In the genomic region with DNA sequence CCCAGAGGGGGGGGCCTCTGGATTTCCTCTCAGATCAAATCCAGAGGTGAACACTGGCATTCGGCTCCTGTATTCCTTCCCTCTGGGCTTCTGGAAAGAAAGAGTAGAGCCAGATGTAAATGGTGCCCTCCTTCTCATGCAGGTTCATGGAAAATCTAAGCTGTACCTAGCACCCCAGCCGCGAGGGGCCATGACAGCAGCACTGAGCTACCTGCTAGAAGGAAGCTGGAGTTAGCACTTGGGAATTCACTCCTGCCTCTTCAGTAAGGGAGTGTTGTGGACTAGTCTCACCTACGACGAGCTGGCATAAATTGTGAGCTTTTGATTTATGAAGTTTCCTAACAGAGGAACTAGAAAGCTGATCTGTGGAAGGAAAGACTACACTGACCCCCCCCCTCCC, we compare ENCODE assay signal across 10 mouse cellular contexts. TPM values are rescaled to one million over a fixed set of nuclear protein-coding genes. Genes with fewer than 3 reads are reported as not detected.
A peak's percentile ranks its signal among the peaks of the same experiment; 100 is the strongest.
DNase-seq lines count a peak whose midpoint lies in the region; ATAC-seq lines count a peak whose summit lies in the region.
"Had no signal": no experiment of that assay in that cellular context is flagged by ENCODE, and none has a peak within 500 bp of the region (broad histone marks: within the 10 kb centered on the region; RNA-seq: fewer than 3 reads in every experiment).

No protein-coding gene starts in this region.

- H3K4me2 ChIP-seq in hindbrain, embryonic 13.5 days, result no peak overlapping the region
- peak overlapping the region; percentile 8 for H3K4me2 ChIP-seq in embryonic facial prominence, embryonic 15.5 days (replicated peaks)
- no peak overlapping the region for H3K4me2 ChIP-seq in midbrain, embryonic 14.5 days (ENCODE audit: low read length)

- no peak for DNase-seq in hindbrain, embryonic 10.5 days (ENCODE audit: low spot score)
- DNase-seq in ZHBTc4 (ENCODE audit: low read depth, low spot score), result peak; percentile 56
- DNase-seq in midbrain, embryonic 14.5 days, result no peak
- no peak for DNase-seq in ovary, postnatal 10 days (ENCODE audit: low spot score)
- no peak for DNase-seq in urinary bladder, adult 18-20 months (ENCODE audit: low spot score in 2 of 2)
- no peak for DNase-seq in spleen, postnatal 14 days (ENCODE audit: low spot score in 2 of 2)
- DNase-seq: thymus, adult 2 months had no signal

- no peak overlapping the region for H3K9ac ChIP-seq in hindbrain, embryonic 13.5 days
- H3K9ac ChIP-seq in embryonic facial prominence, embryonic 15.5 days, result no peak overlapping the region
- H3K9ac ChIP-seq in midbrain, embryonic 14.5 days (replicated peaks; ENCODE audit: low read length), result no peak overlapping the region

- no peaks in the 10 kb centered on the region for H3K27me3 ChIP-seq in hindbrain, embryonic 13.5 days
- H3K27me3 ChIP-seq in hindbrain, embryonic 10.5 days (ENCODE audit: insufficient read depth, poor library complexity, severe bottlenecking), result no peaks in the 10 kb centered on the region
- no peaks in the 10 kb centered on the region for H3K27me3 ChIP-seq in embryonic facial prominence, embryonic 15.5 days
- no peaks in the 10 kb centered on the region for H3K27me3 ChIP-seq in midbrain, embryonic 14.5 days (ENCODE audit: control insufficient read depth, insufficient read depth, low read length)

- H3K4me1 ChIP-seq in hindbrain, embryonic 13.5 days (replicated peaks), result peaks cover 16% of the 10 kb centered on the region
- H3K4me1 ChIP-seq in hindbrain, embryonic 10.5 days (replicated peaks), result peaks cover 19% of the 10 kb centered on the region
- peaks cover 19% of the 10 kb centered on the region for H3K4me1 ChIP-seq in embryonic facial prominence, embryonic 15.5 days
- peaks cover 16% of the 10 kb centered on the region for H3K4me1 ChIP-seq in midbrain, embryonic 14.5 days (ENCODE audit: control insufficient read depth, insufficient read depth, low read length)

- no peak for ATAC-seq in hindbrain, embryonic 13.5 days (ENCODE audit: low FRiP score)
- ATAC-seq in embryonic facial prominence, embryonic 15.5 days (ENCODE audit: insufficient number of reproducible peaks, low FRiP score, low TSS enrichment, low read depth), result no peak
- no peak for ATAC-seq in midbrain, embryonic 14.5 days (ENCODE audit: low FRiP score, low TSS enrichment)

- no peaks in the 10 kb centered on the region for H3K36me3 ChIP-seq in hindbrain, embryonic 13.5 days
- no peaks in the 10 kb centered on the region for H3K36me3 ChIP-seq in hindbrain, embryonic 10.5 days
- no peaks in the 10 kb centered on the region for H3K36me3 ChIP-seq in embryonic facial prominence, embryonic 15.5 days
- no peaks in the 10 kb centered on the region for H3K36me3 ChIP-seq in midbrain, embryonic 14.5 days (ENCODE audit: control insufficient read depth, insufficient read depth, low read length)

- H3K27ac ChIP-seq in hindbrain, embryonic 13.5 days, result peak overlapping the region; percentile 70; the same call in 1 of the 2 replicates
- H3K27ac ChIP-seq in hindbrain, embryonic 10.5 days, result no peak overlapping the region
- H3K27ac ChIP-seq in embryonic facial prominence, embryonic 15.5 days (replicated peaks), result peak overlapping the region; percentile 83
- H3K27ac ChIP-seq in midbrain, embryonic 14.5 days (replicated peaks; ENCODE audit: low read depth, low read length), result peak overlapping the region; percentile 66; the same call in 1 of the 2 replicates

- no peak overlapping the region for H3K4me3 ChIP-seq in hindbrain, embryonic 13.5 days
- no peak overlapping the region for H3K4me3 ChIP-seq in hindbrain, embryonic 10.5 days
- no peak overlapping the region for H3K4me3 ChIP-seq in embryonic facial prominence, embryonic 15.5 days (replicated peaks)
- H3K4me3 ChIP-seq in midbrain, embryonic 14.5 days (replicated peaks; ENCODE audit: low read depth, low read length), result no peak overlapping the region
- H3K4me3 ChIP-seq: megakaryocyte, embryonic 14.5 days had no signal

- WGBS in hindbrain, embryonic 13.5 days, result 86% methylated on average over 5 of the region's 5 CpGs
- 83% methylated on average over 5 of the region's 5 CpGs for WGBS in hindbrain, embryonic 10.5 days
- 55% methylated on average over 5 of the region's 5 CpGs for WGBS in embryonic facial prominence, embryonic 15.5 days
- WGBS in midbrain, embryonic 14.5 days, result 89% methylated on average over 5 of the region's 5 CpGs

- no peaks in the 10 kb centered on the region for H3K9me3 ChIP-seq in hindbrain, embryonic 13.5 days
- no peaks in the 10 kb centered on the region for H3K9me3 ChIP-seq in hindbrain, embryonic 10.5 days
- no peaks in the 10 kb centered on the region for H3K9me3 ChIP-seq in embryonic facial prominence, embryonic 15.5 days (replicated peaks)
- H3K9me3 ChIP-seq in midbrain, embryonic 14.5 days (ENCODE audit: control insufficient read depth, low read length), result no peaks in the 10 kb centered on the region

RNA-seq across cellular contexts. Expression of a gene that starts 1.6 kb away (rescaled TPM):
- 0.18 TPM in 1 of 2 replicates, not detected in the other for polyA plus RNA-seq in hindbrain, embryonic 13.5 days (2015; fragmentation: Nextera tagmentation; extraction: Ambion mirVana)
- 0.09 and 0.17 TPM in 2 replicates for polyA plus RNA-seq in hindbrain, embryonic 10.5 days (2016; fragmentation: Nextera tagmentation; extraction: Ambion mirVana)
- polyA plus RNA-seq in embryonic facial prominence, embryonic 15.5 days (2015; fragmentation: Nextera tagmentation; extraction: Ambion mirVana), result 0.09 and 0.15 TPM in 2 replicates
- 0.12 TPM in 2 replicates for polyA plus RNA-seq in midbrain, embryonic 14.5 days (2014; fragmentation: Nextera tagmentation; extraction: Ambion mirVana)
- polyA plus RNA-seq: thymus, adult 2 months had no signal

RNA-seq across cellular contexts. Expression of a gene that starts 30.2 kb away (rescaled TPM):
- polyA plus RNA-seq in hindbrain, embryonic 13.5 days (2015; fragmentation: Nextera tagmentation; extraction: Ambion mirVana), result 257 and 265 TPM in 2 replicates
- 184 and 190 TPM in 2 replicates for polyA plus RNA-seq in hindbrain, embryonic 10.5 days (2016; fragmentation: Nextera tagmentation; extraction: Ambion mirVana)
- polyA plus RNA-seq in embryonic facial prominence, embryonic 15.5 days (2015; fragmentation: Nextera tagmentation; extraction: Ambion mirVana), result 187 and 192 TPM in 2 replicates
- 283 and 291 TPM in 2 replicates for polyA plus RNA-seq in midbrain, embryonic 14.5 days (2014; fragmentation: Nextera tagmentation; extraction: Ambion mirVana)
